Mouse (Mus musculus) gastrocnemius, adult 2 months (tissue): ENCODE results near the gene Myrip. TPM values are rescaled to one million over a fixed set of nuclear protein-coding genes. Genes with fewer than 3 reads are reported as not detected.
A peak's percentile ranks its signal among the peaks of the same experiment; 100 is the strongest.

Source experiments
- DNase-seq: peaks from one replicate; pipeline ENCODE4 v3.0.0; 2022
- H3K27ac ChIP-seq: fragments of 200-600 bp; 2 replicates; pipeline ENCODE4 v1.8.1; 2022; ENCODE audit warnings: mild to moderate bottlenecking
- H3K4me3 ChIP-seq: fragments of 200-600 bp; 2 replicates; pipeline ENCODE4 v1.8.1; 2022; ENCODE audit warnings: mild to moderate bottlenecking, moderate library complexity
- CTCF ChIP-seq: fragments of 200-600 bp; IDR thresholded peaks from 2 replicates; pipeline ENCODE4 v1.8.1; 2022; ENCODE audit warnings: antibody characterized with exemption, mild to moderate bottlenecking, moderate library complexity
- intact Hi-C: fragments of 180-260 bp; cut with DNase I; formaldehyde crosslinking; loops from one replicate; pipeline ENCODE4 v1.15.1; 2025
- total RNA-seq, 2 experiments: library from RNA; stranded (reverse); gene quantifications; 2 replicates each; pipeline ENCODE4 v1.2.3; 2021

Myrip gene
- total RNA-seq, 2 experiments from 2014 or later = 0.98 to 1.2 TPM

GRCm38 (mm10) chr9:120497983-120498382 is 196.7 kb downstream of the Myrip start:
- TF ChIP-seq CTCF = no peak
- intact Hi-C loops = loop anchor here (2.0 kb wide), 1 partner anchor 73 kb away; the partner anchor contains the start of gene Rpl14
- DNase-seq = no peak
- Histone ChIP-seq H3K4me3 (no peak overlapping the region), H3K27ac (no peak overlapping the region)

GRCm38 (mm10) chr9:120501191-120501902 is 200.0 kb downstream of the Myrip start:
- no peak overlapping the region for H3K4me3 ChIP-seq
- H3K27ac ChIP-seq = no peak overlapping the region
- intact Hi-C loops = loop anchor here (5.0 kb wide), 1 partner anchor 369 kb away; no protein-coding TSS in a partner anchor
- peak; percentile 43 for TF ChIP-seq CTCF
- DNase-seq = no peak

- intact Hi-C loops = loop anchor here (1.0 to 5.0 kb wide), 3 partner anchors 84 to 370 kb away; no protein-coding TSS in a partner anchor
- peak; percentile 67 for DNase-seq
Measured at GRCm38 (mm10) chr9:120502013-120502412, 200.7 kb downstream of the Myrip start.

GRCm38 (mm10) chr9:120504423-120504822 is 203.1 kb downstream of the Myrip start:
- intact Hi-C loops = loop anchor here (5.0 kb wide), 1 partner anchor 372 kb away; no protein-coding TSS in a partner anchor
- DNase-seq = no peak
- no peak overlapping the region for H3K27ac ChIP-seq
- H3K4me3 ChIP-seq = no peak overlapping the region
- TF ChIP-seq CTCF = no peak

More at GRCm38 (mm10) chr9:120502013-120502412, 200.7 kb downstream of the Myrip start:
- Histone ChIP-seq H3K4me3 (no peak overlapping the region), H3K27ac (no peak overlapping the region)
- peak; percentile 79 for TF ChIP-seq CTCF

- DNase-seq = no peak
- Histone ChIP-seq H3K27ac (no peak overlapping the region), H3K4me3 (no peak overlapping the region)
- peak; percentile 75 for TF ChIP-seq CTCF
- intact Hi-C loops = no loop called here
Measured at GRCm38 (mm10) chr9:120511781-120512180, 210.5 kb downstream of the Myrip start.

GRCm38 (mm10) chr9:120516720-120517119 is 215.4 kb downstream of the Myrip start:
- Histone ChIP-seq H3K4me3 (no peak overlapping the region), H3K27ac (no peak overlapping the region)
- DNase-seq = no peak
- intact Hi-C loops = no loop called here
- no peak for TF ChIP-seq CTCF

GRCm38 (mm10) chr9:120518946-120519345 is 217.6 kb downstream of the Myrip start:
- Histone ChIP-seq H3K4me3 (no peak overlapping the region), H3K27ac (no peak overlapping the region)
- no peak for TF ChIP-seq CTCF
- intact Hi-C loops = no loop called here
- DNase-seq = no peak

- Histone ChIP-seq H3K4me3 (no peak overlapping the region), H3K27ac (no peak overlapping the region)
- intact Hi-C loops = no loop called here
- no peak for DNase-seq
- no peak for TF ChIP-seq CTCF
Measured at GRCm38 (mm10) chr9:120519469-120520125, 218.3 kb downstream of the Myrip start.

GRCm38 (mm10) chr9:120521161-120521560 is 219.8 kb downstream of the Myrip start:
- no peak for TF ChIP-seq CTCF
- no peak for DNase-seq
- intact Hi-C loops = no loop called here
- no peak overlapping the region for H3K4me3 ChIP-seq
- no peak overlapping the region for H3K27ac ChIP-seq

Other genes starting within 250 kb of the Myrip start
- gene Cx3cr1, start 231.6 kb upstream of the Myrip start, total RNA-seq = under 1 TPM; 0.15 to 0.20 TPM
- gene Ccr8, start 209.4 kb upstream of the Myrip start, total RNA-seq = not detected
- gene Slc25a38, start 191.1 kb upstream of the Myrip start, total RNA-seq = 10 to 100 TPM; 10.4 to 12.1 TPM
- 100 to 1,000 TPM; 395 to 503 TPM for gene Rpsa, start 173.8 kb upstream of the Myrip start, total RNA-seq
- gene Mobp, start 151.8 kb upstream of the Myrip start, total RNA-seq = not detected
- gene Eif1b, start 190.7 kb downstream of the Myrip start, total RNA-seq = 10 to 100 TPM; 39.9 to 46.4 TPM
- gene Entpd3, start 238.3 kb downstream of the Myrip start, total RNA-seq = not detected